Mouse (Mus musculus) CH12F3 (cell line): Measurements from ENCODE around the gene Wdr34.

Experiments
- in situ Hi-C: fragments of 300-500 bp; cut with MboI; formaldehyde crosslinking; loops from 2 replicates; pipeline ENCODE4 v1.14.3; 2020; ENCODE audit warnings: low sequenced_read_pairs

Gene Wdr34

DNA sequence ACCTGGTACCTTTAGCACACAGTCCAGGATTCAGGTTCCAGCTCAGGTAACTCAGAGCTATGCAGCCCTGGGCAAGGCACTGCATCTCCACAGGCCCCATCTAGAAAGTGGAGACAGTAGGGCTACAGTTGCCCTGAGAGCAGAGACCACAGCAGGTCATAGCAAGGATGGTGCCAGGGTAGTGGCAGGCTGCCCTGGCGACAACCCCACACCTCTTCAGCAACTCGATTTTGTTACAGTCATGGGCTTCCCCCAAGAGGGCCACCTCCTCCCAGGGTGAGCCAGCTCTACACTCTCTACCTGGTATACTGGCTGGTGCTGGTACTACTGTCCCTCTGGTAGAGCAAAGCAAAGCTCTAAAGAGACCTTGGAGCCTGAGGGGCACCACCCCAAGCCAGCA is 10.9 kb downstream of the Wdr34 start:
- in situ Hi-C loops, result no loop called here

DNA sequence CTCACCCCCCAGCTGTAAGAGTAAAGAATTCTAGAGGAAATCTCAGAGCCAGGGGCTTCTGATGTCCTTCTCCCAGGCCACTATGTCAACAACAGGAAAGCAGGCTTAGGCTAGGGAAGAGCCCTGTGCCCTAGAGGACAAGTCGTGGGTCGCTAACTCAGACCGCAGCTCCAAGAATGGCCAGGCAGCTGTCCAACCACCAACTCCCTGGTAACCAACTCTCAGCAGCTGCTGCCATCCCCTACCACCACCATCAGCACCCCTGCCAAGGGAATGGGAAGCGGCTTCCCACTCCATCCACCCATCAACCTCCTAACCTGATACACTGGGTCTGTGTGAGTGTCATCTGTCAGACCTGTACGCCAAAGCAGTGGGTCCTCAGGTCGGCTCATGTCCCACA is 15.7 kb downstream of the Wdr34 start:
- in situ Hi-C loops, result no loop called here

GRCm38 (mm10) chr2:30032244-30032846 is 16.3 kb downstream of the Wdr34 start:
- in situ Hi-C loops, result no loop called here

GRCm38 (mm10) chr2:30026997-30027396 is 21.7 kb downstream of the Wdr34 start:
- in situ Hi-C loops, result no loop called here

GRCm38 (mm10) chr2:30025454-30025853 is 23.2 kb downstream of the Wdr34 start:
- in situ Hi-C loops, result no loop called here

- in situ Hi-C loops, result no loop called here
Measured at GRCm38 (mm10) chr2:30014326-30014966, 34.2 kb downstream of the Wdr34 start.

- in situ Hi-C loops, result no loop called here
Measured at GRCm38 (mm10) chr2:30010840-30011281, 37.8 kb downstream of the Wdr34 start.

GRCm38 (mm10) chr2:30009101-30009500 is 39.6 kb downstream of the Wdr34 start:
- in situ Hi-C loops, result no loop called here

- in situ Hi-C loops, result no loop called here
Measured at GRCm38 (mm10) chr2:29991962-29992361, 56.7 kb downstream of the Wdr34 start.
